Mouse (Mus musculus) small intestine, adult 2 months (tissue): ENCODE data around the gene Gm10203.

Experiments used
- CTCF ChIP-seq: fragments of 200-500 bp; IDR thresholded peaks from 2 replicates; pipeline ENCODE4 v1.5.1; 2012; ENCODE audit warnings: low read depth, mild to moderate bottlenecking, control low read depth, inconsistent platforms, low read length, moderate library complexity, mixed read lengths; ENCODE audit not compliant: insufficient replicate concordance, insufficient read length; ENCODE audit errors: extremely low read depth
- POLR2A ChIP-seq: fragments of 200-500 bp; IDR thresholded peaks from 2 replicates; pipeline ENCODE4 v1.6.1; 2012; ENCODE audit warnings: low read depth, mild to moderate bottlenecking, control low read depth, inconsistent platforms, low read length, moderate library complexity

GRCm38 (mm10) chr6:149148436-149149229, 18.7 kb downstream of the Gm10203 start:
- TF ChIP-seq CTCF (no peak), POLR2A (no peak)
